Mouse (Mus musculus) megakaryocyte-erythroid progenitor cell, adult 5-6 weeks (primary cell): ENCODE data around the gene Tmem150a. TPM values are rescaled to one million over a fixed set of nuclear protein-coding genes. Genes with fewer than 3 reads are reported as not detected.

Source experiments
- ATAC-seq: replicated peaks from 2 replicates; pipeline ENCODE4 v1.8.0; 2016; ENCODE audit warnings: mild to moderate bottlenecking, inconsistent platforms; ENCODE audit not compliant: severe bottlenecking, poor library complexity, low FRiP score, low TSS enrichment
- total RNA-seq, 2 experiments: library from RNA; stranded (forward) in 1 of 2; stranded (reverse) in 1 of 2; fragments of 200-1000, 215-1000 nt in 1 of 2; fragments of >200 nt in 1 of 2; fragmentation: Nextera tagmentation in 1 of 2; gene quantifications; 2 replicates each; pipeline ENCODE4 v1.2.3; 2014 to 2017

The Tmem150a gene
- total RNA-seq, 2 experiments from 2014 or later: 0.92 TPM; not detected in 1

- no peak for ATAC-seq
Observed at GRCm38 (mm10) chr6:72388791-72389329, 33.6 kb downstream of the Tmem150a start.

DNA sequence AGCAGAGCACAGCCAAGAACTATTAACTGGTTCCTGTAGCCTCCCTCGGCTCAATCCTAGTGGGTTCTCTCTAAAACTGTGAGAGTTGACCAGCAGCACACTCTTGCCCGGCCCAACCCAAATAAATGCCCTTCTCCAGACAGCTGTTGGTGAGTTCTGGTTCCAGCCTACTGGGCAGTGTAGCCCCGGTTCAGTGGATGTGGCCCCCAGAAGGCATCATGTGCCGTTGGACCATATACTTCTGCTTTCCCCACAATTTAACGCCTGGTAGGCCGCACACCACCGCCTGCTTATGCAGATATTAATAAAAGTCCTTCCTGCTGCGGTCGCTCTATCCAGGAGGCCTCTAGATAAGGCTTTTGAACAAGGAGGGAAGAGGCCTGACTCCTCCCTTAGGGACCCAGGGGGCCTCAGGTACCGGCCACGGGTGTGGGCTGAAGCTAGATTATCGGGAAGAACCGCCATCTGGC is 34.3 kb downstream of the Tmem150a start:
- ATAC-seq: peak; percentile 85

DNA sequence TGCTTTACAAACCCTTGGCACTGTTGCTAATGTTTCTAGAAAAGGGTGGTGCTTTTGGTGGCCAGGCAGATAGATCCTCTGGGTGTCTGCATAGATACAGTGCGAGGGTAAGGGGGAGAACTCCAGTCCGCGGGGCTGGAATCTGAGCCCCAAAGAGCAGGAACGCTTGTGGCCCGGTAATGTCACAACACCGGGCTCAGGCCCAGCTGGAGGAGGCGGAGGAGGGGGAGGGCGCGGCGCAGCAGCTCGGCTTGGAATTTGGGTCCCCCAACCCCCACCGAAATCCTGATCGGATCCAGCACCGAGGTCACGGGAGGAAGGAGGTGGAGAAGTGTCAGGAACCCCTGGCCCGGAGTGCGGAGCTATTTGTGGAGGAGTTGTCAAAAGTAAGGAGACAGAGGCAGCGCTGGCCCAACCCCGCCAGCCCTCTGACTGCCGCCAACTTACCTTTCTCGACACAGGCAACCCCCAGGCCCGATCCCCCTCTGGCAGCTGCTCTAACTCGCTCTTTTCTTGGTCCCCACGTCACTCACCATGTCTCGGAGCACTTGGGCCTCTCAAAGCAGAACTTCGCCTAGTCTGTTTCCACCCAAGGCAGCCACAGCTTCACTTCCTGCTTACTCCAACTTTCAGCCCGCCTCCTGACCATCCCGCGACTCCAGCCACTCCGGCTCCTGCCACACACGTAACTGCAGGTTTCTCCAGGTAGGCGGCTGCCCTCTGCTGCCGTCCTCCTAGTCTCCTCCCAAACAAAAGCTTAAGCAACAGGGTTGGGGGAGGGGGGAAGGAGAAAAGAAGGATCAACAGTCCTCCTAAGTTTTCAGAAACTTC is 34.9 kb downstream of the Tmem150a start, which contains the start of gene Vamp8:
TSS of gene Vamp8 (minus strand) at position 763 of the 831 bp plus-strand sequence.
- peak; percentile 15; the same call in 1 of the 2 replicates for ATAC-seq

DNA sequence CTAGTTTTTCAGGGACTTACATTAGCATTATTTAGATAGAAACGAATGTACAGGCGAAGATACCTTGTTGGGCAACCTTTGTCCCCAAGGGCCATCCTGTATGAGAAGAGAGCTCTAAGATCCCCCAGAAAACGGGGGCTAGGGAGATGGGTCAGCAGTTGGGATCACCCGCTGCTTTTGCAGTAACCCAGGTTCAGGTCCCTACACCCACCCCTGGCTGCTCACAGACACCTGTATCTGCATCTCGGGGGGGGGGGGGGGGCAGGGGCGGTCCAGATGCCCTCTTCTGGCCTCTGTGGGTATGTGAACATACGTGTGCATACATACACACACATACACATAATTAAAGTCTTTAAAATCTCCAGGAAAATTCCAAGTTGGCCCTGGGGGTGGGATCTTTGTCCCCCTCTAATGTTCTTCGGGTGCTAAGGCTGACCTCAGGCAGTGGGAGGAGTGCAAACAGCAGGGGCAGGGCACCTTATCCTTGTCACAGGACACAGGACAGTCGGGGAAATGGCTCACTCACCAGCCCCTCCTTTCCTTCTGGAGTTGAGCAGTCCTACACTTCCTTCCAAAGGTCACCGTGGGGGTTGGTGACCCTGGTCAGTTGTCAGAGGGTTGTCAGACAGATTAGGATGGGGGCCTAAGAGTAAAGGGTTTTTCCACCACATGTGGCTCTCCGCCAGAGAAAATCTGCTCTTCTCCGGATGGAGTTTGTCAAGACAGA is 35.7 kb downstream of the Tmem150a start:
- peak; percentile 20; the same call in 1 of the 2 replicates for ATAC-seq

- no peak for ATAC-seq
Observed at GRCm38 (mm10) chr6:72392341-72392740, 37.1 kb downstream of the Tmem150a start.

DNA sequence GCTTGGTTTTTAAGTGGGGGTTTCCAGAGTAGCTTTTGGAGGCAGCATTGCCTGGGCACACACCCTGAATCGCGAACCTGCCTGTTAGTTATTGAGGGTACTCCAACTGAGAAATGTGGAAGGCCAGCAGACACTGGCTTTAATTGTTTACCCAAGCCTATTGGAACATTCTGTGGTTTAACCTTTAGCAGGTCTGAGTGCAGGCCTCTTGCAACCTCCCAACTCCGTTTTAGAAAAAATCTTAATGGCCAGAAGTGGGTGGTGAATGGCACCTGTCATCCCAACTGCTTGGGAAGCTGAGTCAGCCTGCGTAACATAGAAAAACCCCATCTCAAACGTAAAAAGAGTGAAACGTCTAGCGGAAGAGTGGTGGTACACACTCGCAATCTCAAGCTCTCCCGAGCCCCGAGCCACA is 41.6 kb downstream of the Tmem150a start:
- no peak for ATAC-seq

DNA sequence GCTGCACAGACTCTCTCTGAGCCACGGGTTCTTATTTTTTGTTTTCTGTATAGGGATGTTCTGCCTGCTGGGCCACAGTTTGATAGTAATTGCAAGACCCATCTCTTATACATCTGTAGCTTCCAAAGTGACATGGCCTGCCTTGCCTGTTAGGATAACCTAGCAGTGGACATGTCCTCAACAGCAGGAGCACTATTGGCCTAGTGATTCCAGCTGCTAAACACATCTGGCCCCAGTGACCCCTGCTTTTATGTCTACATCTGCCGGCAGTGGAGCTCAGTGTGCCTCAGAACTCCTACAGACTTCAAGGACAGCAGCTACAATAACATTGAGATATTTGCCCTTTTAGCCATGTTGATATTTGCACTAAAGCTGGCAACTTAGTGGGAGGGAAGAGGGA is 44.7 kb downstream of the Tmem150a start:
- no peak for ATAC-seq

DNA sequence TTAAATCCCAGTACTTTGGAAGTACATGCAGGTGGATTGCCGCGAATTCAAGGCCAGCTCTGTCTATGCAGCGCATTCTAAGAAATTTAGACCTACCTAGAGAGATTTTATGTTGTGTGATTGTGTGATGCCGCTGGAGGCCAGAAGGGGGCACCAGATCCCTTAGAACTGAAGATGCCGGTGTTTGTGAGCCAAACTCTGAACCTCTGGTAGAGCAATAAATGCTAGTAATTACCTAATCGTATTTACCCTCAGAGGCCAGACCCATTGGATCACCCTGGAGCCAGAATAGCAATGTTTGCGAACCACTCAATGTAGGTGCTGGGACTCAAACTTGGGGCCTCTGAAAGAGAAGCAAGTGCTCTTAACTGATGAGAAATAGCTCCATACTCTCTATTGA is 46.6 kb downstream of the Tmem150a start:
- peak; percentile 72 for ATAC-seq

- ATAC-seq: no peak
Observed at GRCm38 (mm10) chr6:72405356-72405755, 50.1 kb downstream of the Tmem150a start.

- ATAC-seq: peak; percentile 96
Observed at GRCm38 (mm10) chr6:72407119-72407518, 51.9 kb downstream of the Tmem150a start.

Other genes starting within 250 kb of the Tmem150a start
- gene Atoh8, start 119.9 kb upstream of the Tmem150a start, total RNA-seq (2014; fragmentation: Nextera tagmentation): not detected in 2 replicates
- gene Atoh8, start 119.9 kb upstream of the Tmem150a start, total RNA-seq (2017): 0.91 TPM in 1 of 2 replicates, not detected in the other
- gene Sftpb, start 50.8 kb upstream of the Tmem150a start, total RNA-seq (2014; fragmentation: Nextera tagmentation): not detected in 2 replicates
- not detected in 2 replicates for gene Sftpb, start 50.8 kb upstream of the Tmem150a start, total RNA-seq (2017)
- 66.8 and 72.5 TPM in 2 replicates for gene Usp39, start 10.3 kb upstream of the Tmem150a start, total RNA-seq (2014; fragmentation: Nextera tagmentation)
- gene Usp39, start 10.3 kb upstream of the Tmem150a start, total RNA-seq (2017): 121 and 147 TPM in 2 replicates
- gene 0610030E20Rik, start 8.1 kb upstream of the Tmem150a start, total RNA-seq (2014; fragmentation: Nextera tagmentation): 28.5 and 31.0 TPM in 2 replicates
- 15.2 and 16.6 TPM in 2 replicates for gene 0610030E20Rik, start 8.1 kb upstream of the Tmem150a start, total RNA-seq (2017)
- 82.6 and 91.5 TPM in 2 replicates for gene Rnf181, start 11.5 kb downstream of the Tmem150a start, total RNA-seq (2014; fragmentation: Nextera tagmentation)
- 34.8 and 55.5 TPM in 2 replicates for gene Rnf181, start 11.5 kb downstream of the Tmem150a start, total RNA-seq (2017)
- gene Vamp5, start 25.0 kb downstream of the Tmem150a start, total RNA-seq (2014; fragmentation: Nextera tagmentation): 420 and 424 TPM in 2 replicates
- 125 and 132 TPM in 2 replicates for gene Vamp5, start 25.0 kb downstream of the Tmem150a start, total RNA-seq (2017)
- gene Vamp8, start 35.3 kb downstream of the Tmem150a start, total RNA-seq (2014; fragmentation: Nextera tagmentation): 225 and 320 TPM in 2 replicates
- 240 and 305 TPM in 2 replicates for gene Vamp8, start 35.3 kb downstream of the Tmem150a start, total RNA-seq (2017)
- gene Ggcx, start 58.9 kb downstream of the Tmem150a start, total RNA-seq (2014; fragmentation: Nextera tagmentation): 8.6 and 11.3 TPM in 2 replicates
- gene Ggcx, start 58.9 kb downstream of the Tmem150a start, total RNA-seq (2017): 3.7 and 11.2 TPM in 2 replicates
- gene Mat2a, start 84.1 kb downstream of the Tmem150a start, total RNA-seq (2014; fragmentation: Nextera tagmentation): 555 and 732 TPM in 2 replicates
- gene Mat2a, start 84.1 kb downstream of the Tmem150a start, total RNA-seq (2017): 235 and 332 TPM in 2 replicates
- gene Sh2d6, start 166.3 kb downstream of the Tmem150a start, total RNA-seq (2014; fragmentation: Nextera tagmentation): not detected in 2 replicates
- gene Sh2d6, start 166.3 kb downstream of the Tmem150a start, total RNA-seq (2017): not detected in 2 replicates
- 23.7 and 36.7 TPM in 2 replicates for gene Capg, start 188.9 kb downstream of the Tmem150a start, total RNA-seq (2014; fragmentation: Nextera tagmentation)
- 37.9 and 39.3 TPM in 2 replicates for gene Capg, start 188.9 kb downstream of the Tmem150a start, total RNA-seq (2017)
- 16.2 and 17.0 TPM in 2 replicates for gene Elmod3, start 243.0 kb downstream of the Tmem150a start, total RNA-seq (2014; fragmentation: Nextera tagmentation)
- 6.6 and 8.1 TPM in 2 replicates for gene Elmod3, start 243.0 kb downstream of the Tmem150a start, total RNA-seq (2017)
- gene Retsat, start 243.0 kb downstream of the Tmem150a start, total RNA-seq (2014; fragmentation: Nextera tagmentation): 20.0 and 24.3 TPM in 2 replicates
- gene Retsat, start 243.0 kb downstream of the Tmem150a start, total RNA-seq (2017): 11.2 and 15.6 TPM in 2 replicates